Mouse (Mus musculus) forebrain, embryonic 13.5 days (tissue): ENCODE data around the gene Tmtc2. TPM values are rescaled to one million over a fixed set of nuclear protein-coding genes. Genes with fewer than 3 reads are reported as not detected.

Experiments
- ATAC-seq: fragments of 200-750 bp; cut with Nextera tagmentation; 2 replicates; pipeline ENCODE4 v1.8.0; 2017
- H3K27ac ChIP-seq: fragments of 300-500 bp; sonication (generic); 2 replicates; pipeline ENCODE4 v1.5.1; 2015; ENCODE audit warnings: inconsistent platforms, mild to moderate bottlenecking, moderate library complexity
- H3K27me3 ChIP-seq: fragments of 300-500 bp; sonication (generic); 2 replicates; pipeline ENCODE4 v1.6.1; 2015; ENCODE audit warnings: mild to moderate bottlenecking, inconsistent platforms
- H3K36me3 ChIP-seq: fragments of 300-500 bp; sonication (generic); 2 replicates; pipeline ENCODE4 v1.6.1; 2015; ENCODE audit warnings: mild to moderate bottlenecking, inconsistent platforms; ENCODE audit not compliant: poor library complexity, severe bottlenecking
- H3K4me1 ChIP-seq: fragments of 300-500 bp; sonication (generic); 2 replicates; pipeline ENCODE4 v1.6.1; 2015; ENCODE audit warnings: inconsistent platforms
- H3K4me2 ChIP-seq: fragments of 300-500 bp; sonication (generic); 2 replicates; pipeline ENCODE4 v1.6.1; 2015; ENCODE audit warnings: inconsistent platforms, mild to moderate bottlenecking, moderate library complexity
- H3K4me3 ChIP-seq: fragments of 300-500 bp; sonication (generic); 2 replicates; pipeline ENCODE4 v1.5.1; 2015; ENCODE audit warnings: mild to moderate bottlenecking, inconsistent platforms
- H3K9ac ChIP-seq: fragments of 300-500 bp; sonication (generic); 2 replicates; pipeline ENCODE4 v1.6.1; 2015; ENCODE audit warnings: mild to moderate bottlenecking, inconsistent platforms
- H3K9me3 ChIP-seq: fragments of 300-500 bp; sonication (generic); replicated peaks from 2 replicates; pipeline ENCODE4 v1.6.1; 2016; ENCODE audit warnings: inconsistent platforms
- whole genome bisulfite sequencing: fragments of 180-500 bp; shearing (Covaris S2); methylation state at CpG from one replicate; pipeline ENCODE4 v1.1.7; 2015; 5-methylcytosine and 5-hydroxymethylcytosine counted together
- polyA plus RNA-seq: library from polyadenylated mRNA; unstranded; fragments of >200 nt; fragmentation: Nextera tagmentation; extraction: Ambion mirVana; gene quantifications from 2 replicates; pipeline ENCODE4 v1.2.1, GENCODE M21; 2015

Gene Tmtc2
- polyA plus RNA-seq, 1 experiment from 2014 or later, result 5.7 TPM

DNA sequence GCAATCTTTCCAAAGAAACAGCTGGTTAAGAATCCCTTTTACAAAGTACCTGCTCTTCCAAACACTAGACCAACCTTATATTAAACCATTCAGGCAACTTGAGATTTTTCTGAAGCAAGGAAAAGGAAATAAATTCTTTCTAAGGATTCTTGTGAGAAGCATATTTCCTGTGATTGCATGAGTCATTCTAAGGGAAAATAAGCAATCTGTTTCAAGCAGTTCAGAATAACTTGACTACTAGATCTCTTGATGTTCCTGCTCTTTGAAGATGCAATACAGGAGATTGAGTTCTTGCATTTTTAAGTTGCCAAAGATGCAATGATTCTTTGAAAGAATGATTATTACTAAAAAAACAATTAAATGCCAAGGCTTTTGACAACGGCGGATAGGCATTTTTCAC, 345.6 kb downstream of the Tmtc2 start:
- Histone ChIP-seq H3K9me3 (no peaks in the 10 kb centered on the region), H3K27ac (no peak overlapping the region), H3K4me3 (no peak overlapping the region), H3K9ac (no peak overlapping the region), H3K4me1 (no peaks in the 10 kb centered on the region), H3K36me3 (no peaks in the 10 kb centered on the region), H3K4me2 (no peak overlapping the region), H3K27me3 (no peaks in the 10 kb centered on the region)
- ATAC-seq, result no peak
- 90% methylated on average over 2 of the region's 2 CpGs for WGBS

DNA sequence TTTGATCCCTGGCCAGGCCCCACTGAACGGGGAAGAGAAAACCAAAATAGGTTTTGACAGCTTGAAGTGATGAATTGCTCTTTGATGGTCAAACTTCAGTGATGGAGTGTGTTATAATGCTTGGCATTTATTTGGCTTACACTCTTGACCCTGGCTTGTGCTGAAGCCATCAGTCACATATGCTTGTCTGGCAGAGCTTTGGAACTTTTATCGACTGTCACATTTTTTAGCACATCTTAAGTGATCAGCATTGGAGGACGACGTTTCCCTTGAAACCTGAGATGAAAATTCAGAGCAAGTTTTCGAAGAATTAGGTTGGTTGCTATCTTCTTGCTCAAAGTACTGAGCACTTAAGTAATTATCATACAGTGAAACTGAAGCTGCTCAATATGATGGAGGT, 346.6 kb downstream of the Tmtc2 start:
- Histone ChIP-seq H3K27ac (no peak overlapping the region), H3K36me3 (no peaks in the 10 kb centered on the region), H3K9ac (no peak overlapping the region), H3K9me3 (no peaks in the 10 kb centered on the region), H3K4me3 (no peak overlapping the region), H3K27me3 (no peaks in the 10 kb centered on the region), H3K4me2 (no peak overlapping the region), H3K4me1 (no peaks in the 10 kb centered on the region)
- no peak for ATAC-seq
- WGBS, result 80% methylated on average over 5 of the region's 5 CpGs

DNA sequence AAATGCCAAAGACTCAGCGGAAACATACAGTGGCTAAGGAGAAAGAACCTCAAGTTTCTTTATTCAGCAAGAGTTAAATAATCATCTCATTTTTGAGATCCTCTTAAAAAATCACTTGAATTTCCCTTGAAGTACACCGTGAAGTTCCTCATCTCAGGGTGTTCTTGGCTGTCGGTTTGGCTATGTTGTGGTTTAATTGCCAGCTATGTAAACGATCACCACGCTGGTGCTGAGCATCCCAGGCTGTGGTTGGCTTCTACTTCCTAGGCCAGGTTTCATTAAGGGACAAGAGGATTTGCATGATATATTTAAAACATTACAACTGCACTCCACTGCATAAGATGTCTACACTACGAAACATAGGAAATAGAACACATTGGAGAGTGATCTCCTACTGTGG, 348.5 kb downstream of the Tmtc2 start:
- ATAC-seq, result no peak
- Histone ChIP-seq H3K4me3 (no peak overlapping the region), H3K9ac (no peak overlapping the region), H3K27me3 (no peaks in the 10 kb centered on the region), H3K36me3 (no peaks in the 10 kb centered on the region), H3K9me3 (no peaks in the 10 kb centered on the region), H3K27ac (no peak overlapping the region), H3K4me2 (no peak overlapping the region), H3K4me1 (no peaks in the 10 kb centered on the region)
- 88% methylated on average over 6 of the region's 6 CpGs for WGBS

DNA sequence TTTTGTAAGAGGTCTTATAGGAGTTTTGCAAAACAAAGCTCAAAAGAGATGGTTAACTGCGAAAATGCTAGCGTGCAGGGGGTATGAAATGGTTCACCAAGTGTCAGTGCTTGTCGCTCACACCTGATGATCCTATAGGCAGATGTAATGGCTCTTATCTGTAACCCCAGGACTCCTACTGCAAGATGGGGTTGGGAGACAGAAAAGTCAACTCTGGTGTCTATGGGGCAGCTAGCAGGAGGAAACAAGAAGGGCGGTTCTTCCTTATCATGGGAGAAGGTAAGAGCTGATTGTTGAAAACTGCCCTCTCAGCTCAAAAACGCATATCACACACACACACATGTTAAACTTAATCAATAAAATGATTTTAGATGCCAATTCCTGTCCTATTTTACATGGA, 351.3 kb downstream of the Tmtc2 start:
- Histone ChIP-seq H3K27me3 (no peaks in the 10 kb centered on the region), H3K4me3 (no peak overlapping the region), H3K9ac (no peak overlapping the region), H3K9me3 (no peaks in the 10 kb centered on the region), H3K4me2 (no peak overlapping the region), H3K4me1 (no peaks in the 10 kb centered on the region), H3K27ac (no peak overlapping the region), H3K36me3 (no peaks in the 10 kb centered on the region)
- no peak for ATAC-seq
- WGBS, result 93% methylated on average over 5 of the region's 5 CpGs

DNA sequence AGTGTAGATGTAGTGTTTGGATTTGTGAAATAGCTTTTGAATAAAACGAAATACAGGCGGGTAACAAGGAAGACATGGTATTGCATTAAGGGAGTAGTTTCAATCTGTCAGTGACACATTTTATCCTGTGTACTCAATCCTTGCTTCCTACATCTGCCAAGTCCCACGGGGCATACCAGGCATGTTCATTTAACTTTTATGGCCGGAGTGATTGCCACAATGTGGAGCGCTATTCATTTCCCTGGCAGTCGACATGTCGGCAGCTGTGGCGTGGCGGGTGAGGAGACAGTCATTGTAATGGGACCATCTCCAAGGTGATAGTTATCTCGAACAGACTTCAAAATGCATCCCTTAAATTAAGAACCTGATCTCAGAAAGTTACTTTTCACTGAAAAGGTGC, 372.8 kb downstream of the Tmtc2 start:
- H3K27ac ChIP-seq, result no peak overlapping the region
- no peak for ATAC-seq

DNA sequence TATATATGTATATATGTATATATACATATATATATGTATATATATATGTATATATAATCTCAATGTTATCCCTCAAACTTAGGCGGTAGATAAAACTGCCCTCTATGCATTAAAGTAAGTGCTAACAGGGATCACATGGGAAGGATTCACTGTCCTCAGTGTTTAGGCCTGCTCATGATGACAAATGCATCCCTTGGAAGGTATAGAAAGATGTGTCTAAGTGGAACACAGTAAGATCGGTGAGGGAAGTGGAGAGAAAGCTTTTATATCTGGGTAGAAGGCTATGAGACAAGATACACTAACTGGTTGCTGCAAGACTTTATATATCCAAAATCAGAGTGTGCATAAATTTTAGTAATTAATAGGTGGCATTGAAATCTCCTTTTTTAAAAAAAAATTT, 373.6 kb downstream of the Tmtc2 start:
- ATAC-seq, result no peak
- H3K27me3 ChIP-seq, result no peaks in the 10 kb centered on the region
- H3K9me3 ChIP-seq, result no peaks in the 10 kb centered on the region
- WGBS, result 83% methylated on average over 2 of the region's 2 CpGs
- H3K9ac ChIP-seq, result no peak overlapping the region
- no peak overlapping the region for H3K4me2 ChIP-seq
- H3K4me1 ChIP-seq, result peaks cover 9% of the 10 kb centered on the region
- no peaks in the 10 kb centered on the region for H3K36me3 ChIP-seq
- no peak overlapping the region for H3K4me3 ChIP-seq
- no peak overlapping the region for H3K27ac ChIP-seq

More for the DNA sequence above, 372.8 kb downstream of the Tmtc2 start:
- no peak overlapping the region for H3K4me2 ChIP-seq
- H3K36me3 ChIP-seq, result no peaks in the 10 kb centered on the region
- H3K4me3 ChIP-seq, result no peak overlapping the region
- H3K9me3 ChIP-seq, result no peaks in the 10 kb centered on the region
- H3K27me3 ChIP-seq, result no peaks in the 10 kb centered on the region
- H3K4me1 ChIP-seq, result peaks cover 9% of the 10 kb centered on the region
- WGBS, result 87% methylated on average over 10 of the region's 10 CpGs
- H3K9ac ChIP-seq, result no peak overlapping the region

DNA sequence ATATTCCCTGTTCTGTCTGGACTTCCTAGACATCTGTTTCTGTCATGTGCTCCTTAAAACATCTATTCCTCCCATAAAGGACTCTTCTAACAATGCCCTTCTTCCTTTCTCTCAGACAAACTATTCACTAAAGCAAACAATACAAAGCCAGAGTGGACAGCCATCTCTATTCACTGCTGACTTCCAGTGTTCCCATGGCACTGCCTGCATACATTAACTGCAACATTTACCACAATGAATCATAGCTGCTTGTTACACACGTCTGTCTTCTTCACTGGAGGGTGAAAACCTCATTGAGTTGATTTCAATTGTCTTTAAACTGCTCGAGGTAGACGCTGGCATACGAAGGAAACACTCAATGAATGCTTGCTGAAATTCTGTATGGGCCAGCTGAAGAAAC, 374.2 kb downstream of the Tmtc2 start:
- H3K27me3 ChIP-seq, result no peaks in the 10 kb centered on the region
- peaks cover 9% of the 10 kb centered on the region for H3K4me1 ChIP-seq
- H3K27ac ChIP-seq, result peak overlapping the region; percentile 10; the same call in 1 of the 2 replicates
- H3K9me3 ChIP-seq, result no peaks in the 10 kb centered on the region
- H3K36me3 ChIP-seq, result no peaks in the 10 kb centered on the region
- H3K9ac ChIP-seq, result no peak overlapping the region
- ATAC-seq, result peak; percentile 71
- WGBS, result 6% methylated on average over 4 of the region's 4 CpGs
- H3K4me2 ChIP-seq, result no peak overlapping the region
- no peak overlapping the region for H3K4me3 ChIP-seq

DNA sequence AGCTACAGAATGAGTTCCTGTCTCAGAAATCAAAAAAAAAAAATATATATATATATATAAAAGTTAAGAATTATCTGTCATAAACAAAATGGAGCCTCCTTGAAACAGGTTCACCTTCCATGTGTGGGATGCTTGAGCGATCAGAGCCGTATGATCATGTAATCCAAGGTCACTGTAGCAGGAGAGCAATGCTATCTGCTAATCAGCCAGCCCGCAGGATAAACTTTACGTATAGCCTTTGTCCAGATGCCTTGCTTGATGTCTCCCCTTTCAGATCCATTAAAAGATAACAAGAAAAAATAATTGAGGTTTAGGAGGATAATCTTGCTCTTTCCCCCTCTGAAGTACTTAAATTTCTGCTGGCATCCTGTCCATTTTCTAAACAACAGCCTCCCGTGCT, 374.7 kb downstream of the Tmtc2 start:
- H3K4me1 ChIP-seq, result peaks cover 9% of the 10 kb centered on the region
- WGBS, result 54% methylated on average over 5 of the region's 5 CpGs
- no peaks in the 10 kb centered on the region for H3K27me3 ChIP-seq
- 0 out of 2 replicates have a peak overlapping the region, but pooled peaks have one; percentile 10 for H3K27ac ChIP-seq
- H3K4me2 ChIP-seq, result no peak overlapping the region
- no peak overlapping the region for H3K9ac ChIP-seq
- H3K36me3 ChIP-seq, result no peaks in the 10 kb centered on the region
- no peaks in the 10 kb centered on the region for H3K9me3 ChIP-seq
- no peak overlapping the region for H3K4me3 ChIP-seq
- 0 out of 2 replicates have a peak, but pooled peaks have one; percentile 25 for ATAC-seq

DNA sequence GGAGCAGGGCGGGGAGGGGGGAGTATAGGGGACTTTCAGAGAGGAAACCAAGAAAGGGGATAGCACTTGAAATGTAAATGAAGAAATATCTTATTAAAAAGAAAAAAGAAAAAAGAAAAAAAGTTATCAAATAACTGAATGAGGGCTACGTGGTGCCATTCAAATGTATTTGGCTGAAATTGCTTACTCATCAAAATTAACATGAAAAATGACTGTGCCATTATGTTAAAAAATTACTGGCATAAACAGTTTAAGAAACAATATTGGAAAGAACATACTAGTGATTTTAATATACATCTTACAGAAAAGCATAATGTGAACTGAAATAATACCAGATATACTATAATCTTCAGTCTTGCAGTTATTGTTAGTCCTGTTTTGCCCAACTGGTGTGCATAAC, 378.9 kb downstream of the Tmtc2 start:
- no peaks in the 10 kb centered on the region for H3K27me3 ChIP-seq
- no peak overlapping the region for H3K9ac ChIP-seq
- no peaks in the 10 kb centered on the region for H3K9me3 ChIP-seq
- WGBS, result 86% methylated on average over 2 of the region's 2 CpGs
- no peaks in the 10 kb centered on the region for H3K36me3 ChIP-seq
- H3K4me2 ChIP-seq, result no peak overlapping the region
- ATAC-seq, result no peak
- no peak overlapping the region for H3K27ac ChIP-seq
- peaks cover 9% of the 10 kb centered on the region for H3K4me1 ChIP-seq
- H3K4me3 ChIP-seq, result no peak overlapping the region

DNA sequence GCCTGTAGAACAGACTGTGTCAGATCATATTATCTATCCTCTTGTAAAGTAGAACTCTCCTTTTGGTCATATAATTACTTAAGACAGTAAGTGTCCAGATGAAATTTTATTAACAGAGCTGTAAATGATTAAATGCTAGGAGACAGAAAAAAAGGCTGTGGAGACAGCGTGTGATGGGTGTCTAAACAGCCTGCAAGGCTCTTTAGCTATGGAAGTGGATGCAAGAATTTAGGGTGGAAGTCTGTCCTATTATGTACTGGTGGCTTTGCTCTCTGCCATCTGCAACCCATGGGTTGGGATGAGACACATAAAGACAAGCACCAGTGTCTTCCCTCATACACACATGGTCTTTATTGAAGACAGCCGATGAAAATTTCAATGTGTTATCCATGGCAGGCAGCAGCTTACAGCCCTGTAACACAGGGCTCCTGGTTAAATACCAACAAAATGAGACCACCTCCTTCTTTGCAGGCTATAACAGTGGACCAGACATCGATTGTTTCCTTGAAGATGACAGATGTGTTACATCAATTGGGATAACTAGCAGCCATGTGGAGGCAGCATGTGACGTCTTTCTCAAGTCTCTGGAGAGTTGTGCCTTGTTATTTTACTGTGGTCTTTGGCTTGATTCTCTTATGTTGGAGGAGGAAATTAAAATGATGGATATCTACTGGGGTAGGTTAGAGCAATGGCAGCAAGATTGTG, 380.3 kb downstream of the Tmtc2 start:
- Histone ChIP-seq H3K36me3 (no peaks in the 10 kb centered on the region), H3K9ac (no peak overlapping the region), H3K4me1 (no peaks in the 10 kb centered on the region), H3K27ac (no peak overlapping the region), H3K4me3 (no peak overlapping the region), H3K9me3 (no peaks in the 10 kb centered on the region), H3K27me3 (no peaks in the 10 kb centered on the region), H3K4me2 (no peak overlapping the region)
- no peak for ATAC-seq
- 90% methylated on average over 4 of the region's 4 CpGs for WGBS

DNA sequence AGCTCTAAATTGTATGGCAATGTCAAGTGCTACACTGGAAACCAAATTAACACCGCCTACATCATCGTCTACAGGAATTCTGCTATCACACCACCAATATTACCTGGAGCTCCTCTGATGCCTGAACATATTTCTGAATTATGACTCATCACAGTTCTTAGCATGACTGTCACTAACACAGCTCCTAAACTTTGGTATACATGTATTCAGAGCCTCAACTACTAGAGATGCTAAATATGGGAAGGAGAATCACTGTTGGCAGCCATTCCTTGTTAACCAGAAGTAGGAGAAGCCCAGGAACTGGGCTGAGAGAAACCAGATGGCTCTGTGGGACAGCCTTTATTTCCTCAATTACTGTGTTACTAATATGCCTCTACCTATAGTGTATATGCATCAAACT, 382.2 kb downstream of the Tmtc2 start:
- Histone ChIP-seq H3K9me3 (no peaks in the 10 kb centered on the region), H3K9ac (no peak overlapping the region), H3K4me3 (no peak overlapping the region), H3K36me3 (no peaks in the 10 kb centered on the region), H3K4me1 (no peaks in the 10 kb centered on the region), H3K4me2 (no peak overlapping the region), H3K27ac (no peak overlapping the region), H3K27me3 (no peaks in the 10 kb centered on the region)
- 98% methylated on average over 2 of the region's 2 CpGs for WGBS
- no peak for ATAC-seq

DNA sequence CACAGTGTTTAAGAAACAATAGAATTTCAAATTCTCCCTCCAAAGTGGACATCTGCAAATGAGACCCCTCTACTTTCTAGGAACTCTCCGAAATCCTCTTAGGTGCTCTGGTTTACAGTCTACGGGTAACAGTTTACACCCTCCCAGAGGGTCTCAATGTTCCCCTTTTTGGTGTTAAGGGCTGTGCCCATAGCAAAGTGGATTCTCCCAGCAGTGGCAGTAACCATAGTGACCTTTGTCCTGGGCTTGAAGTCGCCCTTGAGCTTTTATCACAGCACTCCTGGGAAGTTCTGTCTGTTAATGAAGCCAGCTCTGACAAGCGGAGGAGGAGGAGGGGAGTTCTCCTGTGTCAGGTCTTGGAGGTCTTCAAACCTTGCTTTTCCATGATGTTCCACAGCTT, 384.5 kb downstream of the Tmtc2 start:
- WGBS, result 52% methylated on average over 4 of the region's 4 CpGs
- ATAC-seq, result no peak

DNA sequence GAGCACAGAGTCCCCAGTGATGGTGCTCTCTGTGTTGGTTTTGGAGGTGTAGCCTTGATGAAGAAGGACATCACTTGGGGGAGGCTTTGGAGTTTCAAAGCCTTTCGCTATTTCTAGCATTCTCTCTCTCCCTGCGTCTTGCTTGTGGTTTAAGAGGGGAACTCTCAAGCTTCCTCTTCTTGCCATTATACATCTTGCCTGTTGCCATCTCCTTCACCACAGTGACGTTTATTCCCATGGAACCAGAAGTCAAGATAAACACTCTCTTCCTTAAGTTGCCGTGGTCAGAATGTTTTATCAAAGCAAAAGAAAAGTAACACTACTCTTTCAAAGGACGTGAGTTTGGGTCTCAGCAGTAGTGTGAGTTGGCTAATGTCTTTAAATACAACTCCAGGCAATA, 387.6 kb downstream of the Tmtc2 start:
- 94% methylated on average over 5 of the region's 5 CpGs for WGBS
- no peaks in the 10 kb centered on the region for H3K4me1 ChIP-seq

More for the DNA sequence above, 384.5 kb downstream of the Tmtc2 start:
- H3K4me1 ChIP-seq, result no peaks in the 10 kb centered on the region
- no peak overlapping the region for H3K27ac ChIP-seq
- no peaks in the 10 kb centered on the region for H3K9me3 ChIP-seq
- no peak overlapping the region for H3K4me3 ChIP-seq
- no peak overlapping the region for H3K4me2 ChIP-seq
- H3K9ac ChIP-seq, result no peak overlapping the region
- H3K36me3 ChIP-seq, result no peaks in the 10 kb centered on the region
- H3K27me3 ChIP-seq, result no peaks in the 10 kb centered on the region

More for the DNA sequence above, 387.6 kb downstream of the Tmtc2 start:
- Histone ChIP-seq H3K36me3 (no peaks in the 10 kb centered on the region), H3K27ac (no peak overlapping the region), H3K9me3 (no peaks in the 10 kb centered on the region), H3K4me2 (no peak overlapping the region), H3K4me3 (no peak overlapping the region), H3K27me3 (no peaks in the 10 kb centered on the region), H3K9ac (no peak overlapping the region)
- ATAC-seq, result no peak
